Mouse (Mus musculus): ENCODE measurements at regions not wholly inside any gene's neighbourhood (a gene's known extent, or its start where the extent isn't known, plus 50 kb on each side); places are given as distances from the start of the nearest gene placed in this dataset.

- Histone ChIP-seq H3K4me1 (ENCODE audit: insufficient read depth) (no peaks in the 10 kb centered on the region), H3K36me3 (replicated peaks; ENCODE audit: insufficient read depth, low read length) (no peaks in the 10 kb centered on the region), H3K4me3 (ENCODE audit: low read depth, low read length) (no peak overlapping the region), H3K27ac (ENCODE audit: low read depth) (no peak overlapping the region), H3K27me3 (ENCODE audit: insufficient read depth, low read length) (no peaks in the 10 kb centered on the region), H3K9ac (replicated peaks) (no peak overlapping the region), H3K4me2 (ENCODE audit: low read depth, low read length) (no peak overlapping the region), H3K9me3 (ENCODE audit: low read length) (peaks cover 2% of the 10 kb centered on the region; the same call in 1 of the 2 replicates)
- WGBS (ENCODE audit: insufficient replicate concordance), result 85% methylated on average over 2 of the region's 2 CpGs
- TF ChIP-seq EP300 (IDR thresholded peaks at IDR 0.05; ENCODE audit: low read depth), result no peak
- no peak for TF ChIP-seq CTCF (IDR thresholded peaks at IDR 0.05; ENCODE audit: low read depth)
- ATAC-seq (no peak), DNase-seq (no peak)
These were observed 124.9 kb upstream of the A430005L14Rik start for GRCm38 (mm10) chr4:153832151-153832550.

- Histone ChIP-seq H3K4me3 (ENCODE audit: low read depth, low read length) (no peak overlapping the region), H3K27ac (ENCODE audit: low read depth) (no peak overlapping the region), H3K9me3 (ENCODE audit: low read length) (no peaks in the 10 kb centered on the region), H3K4me1 (ENCODE audit: insufficient read depth) (no peaks in the 10 kb centered on the region), H3K4me2 (ENCODE audit: low read depth, low read length) (no peak overlapping the region), H3K9ac (replicated peaks) (no peak overlapping the region), H3K36me3 (replicated peaks; ENCODE audit: insufficient read depth, low read length) (no peaks in the 10 kb centered on the region), H3K27me3 (ENCODE audit: insufficient read depth, low read length) (no peaks in the 10 kb centered on the region)
- no peak for ATAC-seq
- no peak for TF ChIP-seq CTCF (IDR thresholded peaks at IDR 0.05; ENCODE audit: low read depth)
- no peak for TF ChIP-seq EP300 (IDR thresholded peaks at IDR 0.05; ENCODE audit: low read depth)
- 75% methylated on average over 6 of the region's 6 CpGs for WGBS (ENCODE audit: insufficient replicate concordance)
- DNase-seq, result no peak
These were observed 112.3 kb upstream of the A430005L14Rik start for GRCm38 (mm10) chr4:153844766-153845165.

GRCm38 (mm10) chr4:153848274-153848673, 108.8 kb upstream of the A430005L14Rik start:
- TF ChIP-seq CTCF (IDR thresholded peaks at IDR 0.05; ENCODE audit: low read depth), result no peak
- TF ChIP-seq EP300 (IDR thresholded peaks at IDR 0.05; ENCODE audit: low read depth), result no peak
- Histone ChIP-seq H3K4me1 (ENCODE audit: insufficient read depth) (no peaks in the 10 kb centered on the region), H3K4me3 (ENCODE audit: low read depth, low read length) (no peak overlapping the region), H3K9me3 (ENCODE audit: low read length) (no peaks in the 10 kb centered on the region), H3K9ac (replicated peaks) (no peak overlapping the region), H3K27ac (ENCODE audit: low read depth) (no peak overlapping the region), H3K27me3 (ENCODE audit: insufficient read depth, low read length) (no peaks in the 10 kb centered on the region), H3K36me3 (replicated peaks; ENCODE audit: insufficient read depth, low read length) (no peaks in the 10 kb centered on the region), H3K4me2 (ENCODE audit: low read depth, low read length) (no peak overlapping the region)
- DNase-seq (no peak), ATAC-seq (no peak)
- 63% methylated on average over 3 of the region's 3 CpGs for WGBS (ENCODE audit: insufficient replicate concordance)

- Histone ChIP-seq H3K27me3 (ENCODE audit: insufficient read depth, low read length) (no peaks in the 10 kb centered on the region), H3K36me3 (replicated peaks; ENCODE audit: insufficient read depth, low read length) (no peaks in the 10 kb centered on the region), H3K4me2 (ENCODE audit: low read depth, low read length) (no peak overlapping the region), H3K9ac (replicated peaks) (no peak overlapping the region), H3K9me3 (ENCODE audit: low read length) (no peaks in the 10 kb centered on the region), H3K4me3 (ENCODE audit: low read depth, low read length) (no peak overlapping the region), H3K4me1 (ENCODE audit: insufficient read depth) (no peaks in the 10 kb centered on the region), H3K27ac (ENCODE audit: low read depth) (no peak overlapping the region)
- 68% methylated on average over 11 of the region's 11 CpGs for WGBS (ENCODE audit: insufficient replicate concordance)
- no peak for TF ChIP-seq EP300 (IDR thresholded peaks at IDR 0.05; ENCODE audit: low read depth)
- no peak for TF ChIP-seq CTCF (IDR thresholded peaks at IDR 0.05; ENCODE audit: low read depth)
- DNase-seq (no peak), ATAC-seq (no peak)
These were observed 106.9 kb upstream of the A430005L14Rik start for GRCm38 (mm10) chr4:153850186-153850585.

DNA sequence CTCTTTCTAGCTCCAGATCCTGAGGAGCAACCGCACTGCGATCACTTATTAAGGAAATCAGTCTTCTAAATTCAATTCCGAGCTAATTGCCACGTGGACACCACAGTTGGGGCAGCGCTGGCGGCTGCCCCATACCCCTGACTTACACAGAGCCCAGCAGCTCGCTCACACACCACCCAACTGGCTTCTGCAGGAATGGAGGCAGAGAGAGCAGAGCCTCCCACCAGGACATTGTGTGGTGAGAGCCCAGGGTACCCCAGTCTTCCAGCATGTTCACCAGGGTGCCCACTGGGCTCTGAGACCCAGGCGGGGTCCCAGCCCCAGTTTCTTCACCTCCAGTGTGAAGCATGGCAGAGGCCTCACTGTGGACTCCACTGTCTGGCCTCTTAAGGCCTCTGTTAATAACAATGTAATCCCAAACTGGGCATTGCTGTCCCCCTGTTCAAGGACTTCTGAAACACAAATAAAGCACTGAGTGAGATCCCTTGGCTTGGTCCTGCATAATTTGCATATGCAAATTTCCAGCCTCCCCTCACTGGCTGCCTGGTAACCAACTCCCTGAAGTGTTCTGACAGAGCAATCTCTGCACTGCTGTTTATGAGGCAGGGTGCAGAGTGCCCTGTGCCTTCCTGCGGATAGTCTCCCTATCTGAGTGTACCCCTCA, 102.8 kb upstream of the A430005L14Rik start:
- Histone ChIP-seq H3K9ac (replicated peaks) (no peak overlapping the region), H3K9me3 (ENCODE audit: low read length) (no peaks in the 10 kb centered on the region; the same call in 1 of the 2 replicates), H3K27ac (ENCODE audit: low read depth) (no peak overlapping the region), H3K27me3 (ENCODE audit: insufficient read depth, low read length) (no peaks in the 10 kb centered on the region), H3K4me2 (ENCODE audit: low read depth, low read length) (no peak overlapping the region), H3K4me1 (ENCODE audit: insufficient read depth) (no peaks in the 10 kb centered on the region), H3K4me3 (ENCODE audit: low read depth, low read length) (no peak overlapping the region), H3K36me3 (replicated peaks; ENCODE audit: insufficient read depth, low read length) (no peaks in the 10 kb centered on the region)
- ATAC-seq (no peak), DNase-seq (no peak)
- 67% methylated on average over 9 of the region's 9 CpGs for WGBS (ENCODE audit: insufficient replicate concordance)
- TF ChIP-seq EP300 (IDR thresholded peaks at IDR 0.05; ENCODE audit: low read depth) (no peak), CTCF (IDR thresholded peaks at IDR 0.05; ENCODE audit: low read depth) (no peak)

- H3K4me2 ChIP-seq (ENCODE audit: low read depth, low read length), result no peak overlapping the region
- no peak for ATAC-seq
- no peaks in the 10 kb centered on the region for H3K27me3 ChIP-seq (ENCODE audit: insufficient read depth, low read length)
- H3K4me1 ChIP-seq (ENCODE audit: insufficient read depth), result no peaks in the 10 kb centered on the region
- TF ChIP-seq CTCF (IDR thresholded peaks at IDR 0.05; ENCODE audit: low read depth), result no peak
- TF ChIP-seq EP300 (IDR thresholded peaks at IDR 0.05; ENCODE audit: low read depth), result no peak
- H3K27ac ChIP-seq (ENCODE audit: low read depth), result no peak overlapping the region
- H3K36me3 ChIP-seq (replicated peaks; ENCODE audit: insufficient read depth, low read length), result no peaks in the 10 kb centered on the region
- no peak overlapping the region for H3K4me3 ChIP-seq (ENCODE audit: low read depth, low read length)
- no peaks in the 10 kb centered on the region; the same call in 1 of the 2 replicates for H3K9me3 ChIP-seq (ENCODE audit: low read length)
- no peak for DNase-seq
- H3K9ac ChIP-seq (replicated peaks), result no peak overlapping the region
- 37% methylated on average over 4 of the region's 4 CpGs for WGBS (ENCODE audit: insufficient replicate concordance)
These were observed 102.3 kb upstream of the A430005L14Rik start for GRCm38 (mm10) chr4:153854748-153855092.

All from liver, postnatal 0 days (tissue).